Mouse (Mus musculus) heart, postnatal 0 days (tissue): Measurements from ENCODE around the gene Farp1.

Source experiments
- CTCF ChIP-seq: IDR thresholded peaks from 2 replicates; pipeline ENCODE4 v1.5.1; 2016; ENCODE audit warnings: antibody characterized with exemption, control low read depth, low read depth
- EP300 ChIP-seq: IDR thresholded peaks from 2 replicates; pipeline ENCODE4 v1.6.1; 2016; ENCODE audit warnings: antibody characterized with exemption, low read depth

GRCm38 (mm10) chr14:121213650-121214049 lies 178.7 kb downstream of the Farp1 start:
- TF ChIP-seq CTCF (no peak), EP300 (no peak)
